Mouse (Mus musculus) myocyte (in vitro differentiated cells): Measurements from ENCODE around the gene Nmnat3.

Experiments
- CEBPB ChIP-seq: IDR thresholded peaks from 2 replicates; pipeline ENCODE4 v1.6.1; 2011; ENCODE audit warnings: mild to moderate bottlenecking, moderate library complexity; ENCODE audit not compliant: poor library complexity, insufficient read depth, severe bottlenecking
- MAX ChIP-seq: IDR thresholded peaks from one replicate; pipeline ENCODE4 v1.6.1; 2011; ENCODE audit warnings: low read depth, mild to moderate bottlenecking, control low read depth
- MYOD1 ChIP-seq, 3 experiments: IDR thresholded peaks; one replicate each; pipeline ENCODE4 v1.6.1; 2011; ENCODE audit warnings: control low read depth in 2 of 3, low read depth in 2 of 3, mild to moderate bottlenecking in 2 of 3, moderate library complexity in 1 of 3; ENCODE audit not compliant: insufficient read length in 2 of 3, control insufficient read depth in 1 of 3
- MYOG ChIP-seq, 3 experiments: IDR thresholded peaks; one replicate each; pipeline ENCODE4 v1.6.1; 2011; ENCODE audit warnings: control low read depth in 2 of 3, low read depth in 2 of 3, mild to moderate bottlenecking in 2 of 3; ENCODE audit not compliant: insufficient read length in 2 of 3, control insufficient read depth in 1 of 3, insufficient read depth in 1 of 3
- POLR2A ChIP-seq: IDR thresholded peaks from one replicate; pipeline ENCODE4 v1.6.1; 2011; ENCODE audit warnings: low read depth, mild to moderate bottlenecking, control low read depth, moderate library complexity; ENCODE audit not compliant: insufficient read length
- POLR2AphosphoS2 ChIP-seq: IDR thresholded peaks from one replicate; pipeline ENCODE4 v1.6.1; 2011; ENCODE audit warnings: low read depth, control low read depth; ENCODE audit not compliant: insufficient read length
- REST ChIP-seq: IDR thresholded peaks from one replicate; pipeline ENCODE4 v1.6.1; 2011; ENCODE audit warnings: mild to moderate bottlenecking, control low read depth, moderate library complexity; ENCODE audit not compliant: insufficient read depth, insufficient read length

GRCm38 (mm10) chr9:98280162-98280561 lies 7.1 kb upstream of the Nmnat3 start:
- TF ChIP-seq MYOG (IDR thresholded peaks at IDR 0.05; ENCODE audit: control insufficient read depth in 1 of 3, insufficient read depth in 1 of 3, insufficient read length in 2 of 3, low read depth in 2 of 3) (no peak), MAX (no peak), POLR2A (no peak), CEBPB (no peak), REST (no peak), POLR2AphosphoS2 (no peak), MYOD1 (IDR thresholded peaks at IDR 0.05; ENCODE audit: control insufficient read depth in 1 of 3, insufficient read length in 2 of 3, low read depth in 2 of 3) (no peak)
